Mouse (Mus musculus) CH12.LX (cell line): ENCODE measurements at regions not wholly inside any gene's neighbourhood (a gene's known extent, or its start where the extent isn't known, plus 50 kb on each side); places are given as distances from the start of the nearest gene placed in this dataset.

Experiments
- CHD1 ChIP-seq: IDR thresholded peaks from 2 replicates; pipeline ENCODE4 v1.6.1; 2012; ENCODE audit warnings: low read depth, low read length, improper control_type of control experiment, inconsistent platforms
- CTCF ChIP-seq, 2 experiments: IDR thresholded peaks in 1 of 2; conservative IDR thresholded peaks in 1 of 2; 2 replicates each; pipeline ENCODE4 v1.5.1; 2011 to 2012; ENCODE audit warnings: low read depth in 2 of 2, low read length in 2 of 2, improper control_type of control experiment in 1 of 2, inconsistent platforms in 1 of 2, mild to moderate bottlenecking in 1 of 2, moderate library complexity in 1 of 2
- E2F4 ChIP-seq: IDR thresholded peaks from 2 replicates; pipeline ENCODE4 v1.6.1; 2011; ENCODE audit warnings: low read depth, low read length, improper control_type of control experiment; ENCODE audit not compliant: insufficient replicate concordance
- EP300 ChIP-seq: IDR thresholded peaks from 2 replicates; pipeline ENCODE4 v1.6.1; 2011; ENCODE audit warnings: low read length, improper control_type of control experiment
- ETS1 ChIP-seq: conservative IDR thresholded peaks from 2 replicates; pipeline ENCODE4 v1.6.1; 2012; ENCODE audit warnings: low read depth, mild to moderate bottlenecking, inconsistent platforms, low read length, improper control_type of control experiment, moderate library complexity
- IRF4 ChIP-seq: IDR thresholded peaks from 2 replicates; pipeline ENCODE4 v1.6.1; 2014; ENCODE audit warnings: low read depth, mild to moderate bottlenecking, inconsistent platforms, low read length, improper control_type of control experiment
- MEF2A ChIP-seq: IDR thresholded peaks from 2 replicates; pipeline ENCODE4 v1.6.1; 2014; ENCODE audit warnings: low read depth, mild to moderate bottlenecking, inconsistent platforms, low read length, improper control_type of control experiment, borderline replicate concordance
- MXI1 ChIP-seq: IDR thresholded peaks from 2 replicates; pipeline ENCODE4 v1.6.1; 2011; ENCODE audit warnings: mild to moderate bottlenecking, low read depth, low read length, improper control_type of control experiment
- MYC ChIP-seq: IDR thresholded peaks from 2 replicates; pipeline ENCODE4 v1.6.1; 2011; ENCODE audit warnings: low read depth, mild to moderate bottlenecking, improper control_type of control experiment, low read length
- POLR2A ChIP-seq: IDR thresholded peaks from 2 replicates; pipeline ENCODE4 v1.6.1; 2011; ENCODE audit warnings: low read depth, mild to moderate bottlenecking, improper control_type of control experiment, low read length
- POLR2AphosphoS2 ChIP-seq: IDR thresholded peaks from 2 replicates; pipeline ENCODE4 v1.6.1; 2011; ENCODE audit warnings: low read depth, low read length, improper control_type of control experiment
- RCOR1 ChIP-seq: conservative IDR thresholded peaks from 2 replicates; pipeline ENCODE4 v1.6.1; 2012; ENCODE audit warnings: low read depth, mild to moderate bottlenecking, inconsistent platforms, low read length, improper control_type of control experiment
- SMC3 ChIP-seq: IDR thresholded peaks from 2 replicates; pipeline ENCODE4 v1.6.1; 2011; ENCODE audit warnings: low read depth, low read length, improper control_type of control experiment

DNA sequence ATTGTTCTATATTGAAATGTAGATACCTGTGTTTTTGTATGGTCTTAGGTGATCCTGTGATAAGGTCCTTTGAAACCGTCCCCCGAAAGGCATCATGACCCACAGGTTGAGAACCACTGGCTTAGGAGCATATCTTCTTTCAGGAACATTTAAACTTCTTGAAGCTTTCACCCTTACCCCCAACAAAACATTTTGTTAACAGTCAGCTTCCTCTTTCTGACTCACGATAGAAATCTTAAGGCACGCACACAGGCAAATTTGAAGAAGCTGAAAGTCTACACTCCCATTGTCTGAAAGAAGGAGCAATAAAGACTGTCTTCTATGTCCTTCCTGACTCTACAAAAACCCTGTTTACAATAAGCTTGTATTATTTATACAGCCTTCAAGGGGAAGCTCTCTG is 388.2 kb downstream of the Setd4 start:
- TF ChIP-seq EP300 = no peak
- no peak for TF ChIP-seq E2F4
- no peak for TF ChIP-seq IRF4
- no peak for TF ChIP-seq CTCF (conservative IDR thresholded peaks at IDR 0.05 in 1 of 2, IDR thresholded peaks at IDR 0.05 in 1 of 2; ENCODE audit: low read depth in 2 of 2, low read length in 2 of 2)
- TF ChIP-seq ETS1 = no peak
- TF ChIP-seq MYC = no peak
- no peak for TF ChIP-seq CHD1
- TF ChIP-seq MEF2A = no peak
- TF ChIP-seq POLR2A = no peak
- no peak for TF ChIP-seq POLR2AphosphoS2
- TF ChIP-seq MXI1 = no peak
- no peak for TF ChIP-seq RCOR1
- TF ChIP-seq SMC3 = no peak
